Mouse (Mus musculus): ENCODE results near the gene Atp6v0b.

GRCm38 (mm10) chr4:117855146-117855545 lies 32.0 kb downstream of the Atp6v0b start:
- no peak for TF ChIP-seq CTCF (IDR thresholded peaks at IDR 0.05; ENCODE audit: low read depth)
- TF ChIP-seq EP300 (IDR thresholded peaks at IDR 0.05; ENCODE audit: low read depth), result no peak

All from heart, postnatal 0 days (tissue).